Mouse (Mus musculus) heart, adult 8-10 months (tissue): Measurements from ENCODE around the gene Olfr855. TPM values are rescaled to one million over a fixed set of nuclear protein-coding genes. Genes with fewer than 3 reads are reported as not detected.

ENCODE experiments used
- DNase-seq: peaks from one replicate; pipeline ENCODE4 v3.0.0; 2022; ENCODE audit warnings: low spot score
- total RNA-seq, 4 experiments: library from RNA; stranded (reverse); gene quantifications; 2 replicates each; pipeline ENCODE4 v1.2.4; 2022

Gene Olfr855
- not detected for total RNA-seq

GRCm38 (mm10) chr9:19582317-19582716 lies at the start of gene Olfr855:
Gene Olfr855 (plus strand): TSS chr9:19582617.
- DNase-seq, result no peak

GRCm38 (mm10) chr9:19540976-19541375 lies 41.4 kb upstream of the Olfr855 start, which contains the start of gene Olfr853:
Gene Olfr853 (minus strand): TSS chr9:19541076.
- DNase-seq, result no peak

GRCm38 (mm10) chr9:19567282-19567681 lies 15.1 kb upstream of the Olfr855 start, which contains the start of gene Olfr854:
Gene Olfr854 (minus strand): TSS chr9:19567382.
- no peak for DNase-seq

- DNase-seq, result no peak
These were observed 38.9 kb downstream of the Olfr855 start for GRCm38 (mm10) chr9:19621297-19621696.

- DNase-seq, result peak; percentile 99
These were observed 39.7 kb downstream of the Olfr855 start, which contains the start of gene Zfp317 for GRCm38 (mm10) chr9:19621843-19622822. Gene Zfp317 (plus strand): TSS chr9:19622102.

- DNase-seq, result no peak
These were observed 47.2 kb downstream of the Olfr855 start for GRCm38 (mm10) chr9:19629574-19629973.

Other genes starting within 250 kb of the Olfr855 start
- gene Olfr845, start 246.2 kb upstream of the Olfr855 start, total RNA-seq, result not detected
- gene Olfr846, start 218.6 kb upstream of the Olfr855 start, total RNA-seq, result not detected
- not detected for gene Olfr847, start 203.9 kb upstream of the Olfr855 start, total RNA-seq
- not detected for gene Olfr849, start 142.4 kb upstream of the Olfr855 start, total RNA-seq
- gene Olfr850, start 104.4 kb upstream of the Olfr855 start, total RNA-seq, result not detected
- gene Olfr851, start 89.3 kb upstream of the Olfr855 start, total RNA-seq, result under 1 TPM in 1 of 4 experiments, not detected in 3; 0.03 TPM
- gene Olfr853, start 41.5 kb upstream of the Olfr855 start, total RNA-seq, result not detected
- not detected for gene Olfr854, start 15.2 kb upstream of the Olfr855 start, total RNA-seq
- gene Zfp317, start 39.5 kb downstream of the Olfr855 start, total RNA-seq, result 10 to 100 TPM; 13.3 to 14.7 (median 13.7) TPM
- gene Olfr857, start 126.8 kb downstream of the Olfr855 start, total RNA-seq, result not detected
- gene Olfr58, start 197.7 kb downstream of the Olfr855 start, total RNA-seq, result not detected
- gene Olfr859, start 222.3 kb downstream of the Olfr855 start, total RNA-seq, result not detected